Mouse (Mus musculus) thymus, adult 2 months (tissue): Measurements from ENCODE around the gene Ranbp10.

Experiments
- CTCF ChIP-seq: fragments of 200-500 bp; IDR thresholded peaks from 2 replicates; pipeline ENCODE4 v1.5.1; 2012; ENCODE audit warnings: mild to moderate bottlenecking, control low read depth, low read length, moderate library complexity, borderline replicate concordance; ENCODE audit not compliant: control insufficient read depth, poor library complexity, insufficient read depth; ENCODE audit errors: extremely low read depth
- POLR2A ChIP-seq: fragments of 200-500 bp; IDR thresholded peaks from 2 replicates; pipeline ENCODE4 v1.6.1; 2012; ENCODE audit warnings: mild to moderate bottlenecking, low read length, control low read depth, moderate library complexity; ENCODE audit not compliant: control insufficient read depth, poor library complexity, insufficient read depth; ENCODE audit errors: extremely low read depth

DNA sequence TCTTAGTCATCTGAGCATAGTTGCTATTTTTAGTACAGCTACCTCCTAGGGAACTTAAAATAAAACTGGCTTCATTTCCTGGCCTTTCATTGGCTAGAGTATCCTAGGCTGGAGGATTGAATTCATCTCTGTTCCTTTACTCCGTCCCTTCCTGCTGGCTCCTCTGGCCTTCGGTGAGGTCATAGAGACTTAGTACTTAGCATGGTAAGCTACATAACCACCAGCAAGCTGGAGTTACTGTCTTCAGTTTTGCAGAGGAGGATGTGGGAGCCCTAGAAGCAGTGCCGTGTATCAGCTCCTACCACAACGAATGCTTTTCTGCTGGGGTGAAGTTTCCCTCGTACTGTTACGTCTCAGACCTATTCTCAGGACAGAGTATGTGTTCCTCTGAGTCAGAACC, 47.2 kb upstream of the Ranbp10 start:
- TF ChIP-seq POLR2A (no peak), CTCF (no peak)
